Mouse (Mus musculus) heart, adult 2 months (tissue): ENCODE results near the gene Mtus2.

ENCODE experiments used
- CTCF ChIP-seq: fragments of 200-600 bp; IDR thresholded peaks from 2 replicates; pipeline ENCODE4 v1.8.1; 2022; ENCODE audit warnings: antibody characterized with exemption, mild to moderate bottlenecking, moderate library complexity
- EP300 ChIP-seq: fragments of 200-500 bp; IDR thresholded peaks from 2 replicates; pipeline ENCODE4 v1.6.1; 2011; ENCODE audit warnings: low read depth, low read length, control low read depth; ENCODE audit not compliant: insufficient read depth
- POLR2A ChIP-seq: fragments of 200-500 bp; IDR thresholded peaks from 2 replicates; pipeline ENCODE4 v1.6.1; 2011; ENCODE audit warnings: mild to moderate bottlenecking, low read depth, low read length, control low read depth; ENCODE audit not compliant: insufficient read depth

- TF ChIP-seq POLR2A (no peak), EP300 (no peak), CTCF (no peak)
Measured at GRCm38 (mm10) chr5:148302968-148303367, 345.8 kb downstream of the Mtus2 start.
